Mouse (Mus musculus) kidney, adult 2 months (tissue): ENCODE measurements at regions not wholly inside any gene's neighbourhood (a gene's known extent, or its start where the extent isn't known, plus 50 kb on each side); places are given as distances from the start of the nearest gene placed in this dataset.

Experiments used
- CTCF ChIP-seq: fragments of 200-500 bp; conservative IDR thresholded peaks from 2 replicates; pipeline ENCODE4 v1.5.1; 2011; ENCODE audit warnings: low read depth, mild to moderate bottlenecking, control low read depth, low read length, moderate library complexity, mixed read lengths; ENCODE audit not compliant: insufficient read depth, insufficient read length
- POLR2A ChIP-seq: fragments of 200-500 bp; IDR thresholded peaks from one replicate; pipeline ENCODE4 v1.6.1; 2011; ENCODE audit warnings: low read depth, low read length, control low read depth

DNA sequence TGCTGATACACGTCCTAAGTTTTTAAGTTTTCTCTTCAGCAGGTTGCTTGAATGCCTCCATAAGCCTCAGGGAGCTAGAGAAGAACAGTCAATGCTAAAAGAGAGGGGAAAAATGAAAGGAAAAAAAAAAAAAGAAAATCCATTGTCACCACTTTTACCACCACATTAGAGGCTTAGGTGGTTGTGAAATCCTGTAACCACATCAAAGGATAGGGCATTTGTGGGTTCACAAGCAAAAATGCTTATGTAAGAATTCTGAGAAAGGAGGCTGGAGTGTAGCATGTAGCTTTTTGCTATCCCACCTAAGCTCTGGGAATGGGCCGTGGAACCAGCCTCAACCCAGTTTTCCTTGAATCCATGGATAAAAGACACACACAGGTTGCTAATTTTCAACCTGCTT lies 69.5 kb upstream of the Aoah start:
- TF ChIP-seq POLR2A, result no peak
- no peak for TF ChIP-seq CTCF
